Mouse (Mus musculus) midbrain, embryonic 16.5 days (tissue): Measurements from ENCODE around the gene Abcb1a. TPM values are rescaled to one million over a fixed set of nuclear protein-coding genes. Genes with fewer than 3 reads are reported as not detected.

Experiments used
- ATAC-seq: fragments of 200-750 bp; cut with Nextera tagmentation; 2 replicates; pipeline ENCODE4 v1.8.0; 2017; ENCODE audit warnings: moderate TSS enrichment
- H3K27ac ChIP-seq: fragments of 300-500 bp; sonication (generic); 2 replicates; pipeline ENCODE4 v1.5.1; 2014; ENCODE audit warnings: mild to moderate bottlenecking, low read length, mixed read lengths
- H3K27me3 ChIP-seq: fragments of 300-500 bp; sonication (generic); 2 replicates; pipeline ENCODE4 v1.6.1; 2014; ENCODE audit warnings: low read depth, low read length, mixed read lengths; ENCODE audit not compliant: control insufficient read depth, insufficient read depth
- H3K36me3 ChIP-seq: fragments of 300-500 bp; sonication (generic); 2 replicates; pipeline ENCODE4 v1.6.1; 2014; ENCODE audit warnings: mild to moderate bottlenecking, low read length, moderate library complexity, mixed read lengths; ENCODE audit not compliant: control insufficient read depth, insufficient read depth
- H3K4me1 ChIP-seq: fragments of 300-500 bp; sonication (generic); 2 replicates; pipeline ENCODE4 v1.6.1; 2014; ENCODE audit warnings: mild to moderate bottlenecking, low read length, mixed read lengths; ENCODE audit not compliant: control insufficient read depth, insufficient read depth
- H3K4me2 ChIP-seq: fragments of 300-500 bp; sonication (generic); 2 replicates; pipeline ENCODE4 v1.6.1; 2014; ENCODE audit warnings: mild to moderate bottlenecking, low read length, mixed read lengths
- H3K4me3 ChIP-seq: fragments of 300-500 bp; sonication (generic); 2 replicates; pipeline ENCODE4 v1.5.1; 2014; ENCODE audit warnings: low read depth, mild to moderate bottlenecking, low read length, moderate library complexity, mixed read lengths
- H3K9ac ChIP-seq: fragments of 300-500 bp; sonication (generic); 2 replicates; pipeline ENCODE4 v1.6.1; 2014; ENCODE audit warnings: low read depth, low read length, mixed read lengths
- H3K9me3 ChIP-seq: fragments of 300-500 bp; sonication (generic); replicated peaks from 2 replicates; pipeline ENCODE4 v1.6.1; 2014; ENCODE audit warnings: mild to moderate bottlenecking, low read length, mixed read lengths; ENCODE audit not compliant: control insufficient read depth, poor library complexity, severe bottlenecking
- WGBS: fragments of 180-500 bp; shearing (Covaris S2); extraction: QIAGEN DNeasy Blood & Tissue Kit; methylation state at CpG from one replicate; pipeline ENCODE4 v1.1.7; 2014; 5-methylcytosine and 5-hydroxymethylcytosine counted together
- polyA plus RNA-seq: library from polyadenylated mRNA; unstranded; fragments of >200 nt; fragmentation: Nextera tagmentation; extraction: Ambion mirVana; gene quantifications from 2 replicates; pipeline ENCODE4 v1.2.1, GENCODE M21; 2015

The Abcb1a gene
- polyA plus RNA-seq, 1 experiment from 2014 or later = 2.1 TPM

DNA sequence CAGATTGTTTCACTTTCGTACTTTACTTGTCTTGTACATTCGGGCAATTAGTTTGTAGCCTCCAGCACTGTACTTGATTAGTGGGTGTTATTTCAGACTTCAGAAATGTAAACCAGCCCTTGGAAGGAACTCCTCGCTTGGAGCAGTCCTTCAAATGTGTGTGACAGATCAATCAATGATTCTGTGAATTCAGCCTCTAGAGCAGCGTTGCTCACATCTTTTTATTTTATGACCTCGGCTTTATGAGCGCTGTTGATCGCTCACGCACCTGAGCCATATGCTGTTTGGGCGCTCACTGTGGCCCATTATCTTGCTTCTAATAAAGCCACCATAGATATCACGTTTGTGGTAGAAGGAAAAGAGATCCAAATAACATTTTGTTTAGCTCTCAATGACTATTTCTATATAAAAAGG is 868 bp downstream of the Abcb1a start:
- ATAC-seq = no peak
- 63% methylated on average over 10 of the region's 10 CpGs for WGBS
- no peak overlapping the region for H3K9ac ChIP-seq

DNA sequence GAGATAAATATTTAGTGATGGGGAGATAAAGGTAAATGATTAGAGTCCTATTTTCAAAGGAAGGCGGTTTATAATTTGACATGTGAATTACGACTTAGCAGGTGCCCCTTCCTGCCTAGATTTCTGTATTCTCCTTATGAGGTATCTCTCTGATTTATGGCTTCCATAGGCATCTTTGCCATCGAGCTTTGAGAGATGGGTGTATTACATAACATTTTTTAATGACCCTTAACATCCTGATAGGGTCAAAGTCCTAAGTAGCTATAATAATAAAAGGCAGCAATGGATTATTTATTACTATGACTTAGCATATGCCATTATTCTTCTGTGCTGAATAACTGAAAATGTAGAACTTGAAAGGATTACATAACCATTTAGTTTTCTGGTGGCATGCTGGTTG is 4.8 kb downstream of the Abcb1a start:
- Histone ChIP-seq H3K27ac (no peak overlapping the region), H3K9me3 (no peaks in the 10 kb centered on the region), H3K27me3 (no peaks in the 10 kb centered on the region), H3K4me2 (no peak overlapping the region), H3K4me3 (no peak overlapping the region), H3K4me1 (peaks cover 3% of the 10 kb centered on the region; the same call in 1 of the 2 replicates), H3K9ac (no peak overlapping the region), H3K36me3 (no peaks in the 10 kb centered on the region)
- WGBS = 78% methylated on average over 3 of the region's 3 CpGs
- ATAC-seq = no peak

More for the DNA sequence above, 868 bp downstream of the Abcb1a start:
- peak overlapping the region; percentile 51; the same call in 1 of the 2 replicates for H3K4me3 ChIP-seq
- peaks cover 3% of the 10 kb centered on the region; the same call in 1 of the 2 replicates for H3K4me1 ChIP-seq
- H3K9me3 ChIP-seq = no peaks in the 10 kb centered on the region
- H3K4me2 ChIP-seq = peak overlapping the region; percentile 93
- H3K27ac ChIP-seq = no peak overlapping the region
- H3K36me3 ChIP-seq = no peaks in the 10 kb centered on the region
- no peaks in the 10 kb centered on the region for H3K27me3 ChIP-seq

DNA sequence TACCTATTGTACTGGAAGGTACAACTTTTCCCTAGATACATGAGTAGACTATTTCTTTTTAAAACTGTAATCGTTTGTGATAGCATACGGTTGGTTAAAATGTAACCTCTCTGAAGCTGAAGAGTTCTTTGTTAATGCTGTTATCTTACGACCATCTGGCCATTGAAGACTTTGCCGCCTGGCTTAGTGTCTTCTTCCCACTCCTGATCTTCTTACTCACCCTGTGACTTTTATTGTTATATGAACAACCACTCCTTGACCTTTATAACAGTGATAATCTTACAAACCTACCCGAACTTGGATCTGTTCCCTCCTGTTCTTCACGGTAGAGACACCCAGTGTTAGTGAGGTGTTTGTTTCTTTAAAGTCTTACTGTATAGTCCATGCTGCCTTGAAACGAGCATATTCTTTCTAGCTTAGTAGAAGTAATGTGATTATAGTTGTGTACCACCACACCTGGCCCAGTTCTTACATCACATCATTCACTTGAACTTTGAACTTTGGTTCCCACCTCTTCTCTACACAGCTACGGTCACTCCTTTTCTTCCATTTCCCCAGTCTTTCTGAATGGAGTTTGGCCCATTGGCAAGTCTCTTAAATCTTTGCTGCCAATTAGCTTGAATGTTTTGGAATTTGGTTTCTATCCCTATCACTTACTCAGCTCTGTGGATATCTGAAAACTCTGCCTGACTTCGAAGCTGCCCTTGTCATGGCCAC is 8.0 kb downstream of the Abcb1a start:
- H3K27ac ChIP-seq = no peak overlapping the region

DNA sequence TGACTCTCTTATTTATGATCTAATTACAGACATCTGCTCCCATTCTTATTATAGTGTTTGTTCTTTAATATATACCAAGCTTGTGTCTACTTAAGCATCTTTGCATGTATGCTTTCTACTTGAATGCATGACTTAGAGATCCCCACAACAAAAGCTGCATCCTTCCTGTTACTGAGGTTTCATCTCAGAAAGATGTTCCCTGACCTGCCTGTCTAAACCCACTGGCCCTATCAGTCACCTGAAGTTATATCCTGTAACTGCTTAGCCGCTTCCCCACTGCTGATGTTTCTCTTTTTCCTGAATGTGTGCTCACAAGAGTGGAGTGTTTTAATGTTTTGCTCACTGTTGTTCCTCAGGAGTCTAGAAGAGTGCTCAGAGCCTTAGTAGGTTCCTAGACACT is 9.7 kb downstream of the Abcb1a start:
- Histone ChIP-seq H3K36me3 (no peaks in the 10 kb centered on the region), H3K4me1 (no peaks in the 10 kb centered on the region), H3K27ac (no peak overlapping the region), H3K27me3 (no peaks in the 10 kb centered on the region), H3K9ac (no peak overlapping the region), H3K9me3 (no peaks in the 10 kb centered on the region), H3K4me2 (no peak overlapping the region), H3K4me3 (no peak overlapping the region)
- no peak for ATAC-seq
- WGBS = 97% methylated on average over 1 of the region's 1 CpGs

More for the DNA sequence above, 8.0 kb downstream of the Abcb1a start:
- Histone ChIP-seq H3K4me3 (no peak overlapping the region), H3K27me3 (no peaks in the 10 kb centered on the region), H3K9ac (no peak overlapping the region), H3K4me1 (no peaks in the 10 kb centered on the region), H3K4me2 (no peak overlapping the region), H3K36me3 (no peaks in the 10 kb centered on the region), H3K9me3 (no peaks in the 10 kb centered on the region)
- ATAC-seq = no peak
- WGBS = 84% methylated on average over 9 of the region's 9 CpGs

DNA sequence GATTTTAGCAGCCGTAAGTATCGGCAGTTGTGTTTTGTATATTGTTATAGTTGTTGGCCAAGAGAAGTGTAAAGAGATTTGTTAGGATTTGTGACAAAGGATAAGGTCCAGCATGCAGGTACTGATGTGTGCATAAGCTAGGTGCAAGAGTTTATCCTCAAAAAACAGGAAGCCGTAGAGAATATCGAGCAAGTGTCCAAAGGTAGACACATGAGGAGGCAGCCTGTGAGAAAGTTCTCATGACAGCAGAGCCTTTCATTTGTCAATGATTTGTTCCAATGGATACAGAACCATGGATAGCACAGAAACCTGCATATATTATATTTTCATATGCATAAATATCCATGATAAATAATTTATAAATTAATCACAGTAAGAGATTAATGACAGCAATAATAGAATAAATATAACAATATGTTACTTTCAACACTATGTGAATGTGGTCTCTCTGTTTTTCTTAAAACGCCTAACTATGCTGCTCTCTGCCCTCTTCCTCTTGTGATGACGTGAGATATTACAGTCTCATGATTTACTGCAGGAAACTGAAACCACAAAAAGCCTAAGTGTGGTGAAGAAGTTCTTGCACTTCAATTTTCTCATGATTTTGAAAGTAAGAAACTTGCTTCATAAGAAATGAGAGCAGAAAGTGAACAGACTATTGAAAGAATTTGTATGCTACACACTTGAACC is 15.5 kb downstream of the Abcb1a start:
- 93% methylated on average over 6 of the region's 6 CpGs for WGBS
- Histone ChIP-seq H3K27me3 (no peaks in the 10 kb centered on the region), H3K9me3 (no peaks in the 10 kb centered on the region), H3K4me2 (no peak overlapping the region), H3K36me3 (no peaks in the 10 kb centered on the region), H3K27ac (no peak overlapping the region), H3K4me3 (no peak overlapping the region), H3K9ac (no peak overlapping the region), H3K4me1 (no peaks in the 10 kb centered on the region)
- ATAC-seq = no peak

DNA sequence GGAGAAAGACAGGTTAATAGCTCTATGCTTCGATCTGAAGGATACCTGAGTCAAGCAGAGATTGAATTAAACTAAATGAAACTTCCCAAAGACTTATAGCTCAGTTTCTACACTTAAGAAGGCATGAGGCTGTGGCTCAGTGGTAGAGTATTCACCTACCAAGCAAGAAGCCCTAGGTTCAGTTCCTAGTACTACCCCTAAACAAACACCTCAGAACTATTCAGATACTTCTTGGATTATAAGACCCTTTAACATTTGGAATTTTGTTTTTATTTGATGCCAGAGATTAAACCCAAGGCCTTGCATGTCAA is 16.0 kb downstream of the Abcb1a start:
- H3K4me3 ChIP-seq = no peak overlapping the region
- no peaks in the 10 kb centered on the region for H3K27me3 ChIP-seq
- ATAC-seq = no peak
- no peaks in the 10 kb centered on the region for H3K36me3 ChIP-seq
- H3K4me2 ChIP-seq = no peak overlapping the region
- no peak overlapping the region for H3K9ac ChIP-seq
- no peaks in the 10 kb centered on the region for H3K4me1 ChIP-seq
- 83% methylated on average over 1 of the region's 1 CpGs for WGBS
- no peaks in the 10 kb centered on the region for H3K9me3 ChIP-seq
- no peak overlapping the region for H3K27ac ChIP-seq

DNA sequence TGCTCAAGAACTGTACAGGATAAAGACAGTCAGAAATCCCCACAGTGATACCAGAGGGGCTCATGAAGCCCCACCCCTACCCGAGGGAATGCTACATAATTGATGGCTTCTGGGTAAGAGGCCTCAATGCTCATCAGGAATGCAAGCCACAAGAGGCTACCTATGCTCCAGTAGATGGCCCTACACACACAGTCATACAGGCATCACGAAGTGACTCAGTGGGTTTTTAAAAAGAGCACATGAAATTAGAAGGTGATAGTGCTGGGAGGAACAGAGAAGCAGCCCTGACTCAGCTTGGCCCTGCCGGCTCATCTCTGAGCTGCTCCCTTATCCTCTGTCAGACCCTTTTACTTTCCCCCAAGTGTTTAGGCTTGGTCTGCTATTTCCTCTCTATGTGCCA is 21.3 kb downstream of the Abcb1a start:
- H3K27ac ChIP-seq = no peak overlapping the region
- H3K9me3 ChIP-seq = no peaks in the 10 kb centered on the region
- H3K9ac ChIP-seq = no peak overlapping the region
- no peak overlapping the region for H3K4me3 ChIP-seq
- no peaks in the 10 kb centered on the region for H3K27me3 ChIP-seq
- no peak overlapping the region for H3K4me2 ChIP-seq
- H3K4me1 ChIP-seq = no peaks in the 10 kb centered on the region
- ATAC-seq = no peak
- WGBS = 60% methylated on average over 3 of the region's 3 CpGs
- H3K36me3 ChIP-seq = no peaks in the 10 kb centered on the region

DNA sequence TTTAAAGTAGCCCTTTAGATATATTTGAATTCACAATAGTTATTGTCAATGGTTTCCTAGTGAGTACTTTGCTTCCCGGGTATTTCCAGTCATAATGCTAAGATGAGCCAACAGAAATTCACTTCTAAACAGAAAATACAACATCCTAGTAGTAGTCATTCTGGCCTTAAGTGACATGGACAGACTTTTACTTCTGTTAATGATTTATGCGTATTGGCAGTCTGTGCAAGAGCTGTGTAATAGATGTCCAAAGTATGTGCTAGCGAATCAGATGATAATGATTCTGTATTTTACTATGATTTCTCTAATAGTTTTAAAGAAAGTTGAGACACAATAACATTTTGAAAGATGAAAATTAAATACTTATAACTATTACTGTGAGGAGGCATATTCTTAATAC is 23.8 kb downstream of the Abcb1a start:
- no peaks in the 10 kb centered on the region for H3K4me1 ChIP-seq
- no peak overlapping the region for H3K27ac ChIP-seq
- no peak overlapping the region for H3K4me3 ChIP-seq
- no peak overlapping the region for H3K4me2 ChIP-seq
- no peaks in the 10 kb centered on the region for H3K36me3 ChIP-seq
- 92% methylated on average over 3 of the region's 3 CpGs for WGBS
- no peak overlapping the region for H3K9ac ChIP-seq
- H3K9me3 ChIP-seq = no peaks in the 10 kb centered on the region
- no peaks in the 10 kb centered on the region for H3K27me3 ChIP-seq
- no peak for ATAC-seq

DNA sequence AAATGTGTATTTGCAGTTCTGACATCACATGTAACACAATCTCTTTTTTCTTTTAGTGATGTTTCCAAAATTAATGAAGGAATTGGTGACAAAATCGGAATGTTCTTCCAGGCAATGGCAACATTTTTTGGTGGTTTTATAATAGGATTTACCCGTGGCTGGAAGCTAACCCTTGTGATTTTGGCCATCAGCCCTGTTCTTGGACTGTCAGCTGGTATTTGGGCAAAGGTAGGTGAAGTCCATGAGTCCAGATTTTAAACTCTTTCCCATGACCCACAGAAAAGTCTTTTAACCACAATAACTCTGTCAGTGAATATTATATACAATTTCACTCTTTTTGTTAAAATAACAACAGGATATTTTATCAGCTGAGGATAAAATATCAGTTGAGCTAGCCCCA is 26.2 kb downstream of the Abcb1a start:
- H3K9ac ChIP-seq = no peak overlapping the region
- H3K36me3 ChIP-seq = no peaks in the 10 kb centered on the region
- no peaks in the 10 kb centered on the region for H3K9me3 ChIP-seq
- H3K4me2 ChIP-seq = no peak overlapping the region
- no peak overlapping the region for H3K27ac ChIP-seq
- no peaks in the 10 kb centered on the region for H3K27me3 ChIP-seq
- 80% methylated on average over 2 of the region's 2 CpGs for WGBS
- no peak overlapping the region for H3K4me3 ChIP-seq
- no peaks in the 10 kb centered on the region for H3K4me1 ChIP-seq
- ATAC-seq = no peak
